Mouse (Mus musculus) G1E (cell line): ENCODE data around the gene Rftn1. TPM values are rescaled to one million over a fixed set of nuclear protein-coding genes. Genes with fewer than 3 reads are reported as not detected.

Source experiments
- ATAC-seq: 2 replicates; pipeline ENCODE4 v1.8.0; 2016; ENCODE audit warnings: mild to moderate bottlenecking; ENCODE audit not compliant: insufficient number of reproducible peaks, poor library complexity, low FRiP score, severe bottlenecking; ENCODE audit errors: extremely low read depth
- DNase-seq: peaks from one replicate; pipeline ENCODE4 v3.0.0; 2012; ENCODE audit warnings: low spot score
- H3K27me3 ChIP-seq: 2 replicates; pipeline ENCODE4 v1.6.1; 2012; ENCODE audit warnings: mild to moderate bottlenecking, low read length, inconsistent platforms; ENCODE audit not compliant: insufficient read depth
- H3K36me3 ChIP-seq: replicated peaks from 2 replicates; pipeline ENCODE3; 2012; ENCODE audit warnings: mild to moderate bottlenecking, inconsistent platforms
- H3K4me1 ChIP-seq: 2 replicates; pipeline ENCODE4 v1.6.1; 2012; ENCODE audit warnings: low read depth, low read length, inconsistent platforms, mixed read lengths; ENCODE audit not compliant: insufficient read depth
- H3K4me3 ChIP-seq: 2 replicates; pipeline ENCODE4 v1.5.1; 2012; ENCODE audit warnings: low read depth, mild to moderate bottlenecking, inconsistent platforms, low read length, moderate library complexity, mixed read lengths
- H3K9me3 ChIP-seq: replicated peaks from 2 replicates; pipeline ENCODE4 v1.6.1; 2012; ENCODE audit warnings: inconsistent platforms
- CTCF ChIP-seq: IDR thresholded peaks from 2 replicates; pipeline ENCODE4 v1.5.1; 2012; ENCODE audit warnings: low read depth, low read length, inconsistent platforms, mixed read lengths
- GATA1 ChIP-seq: IDR thresholded peaks from 2 replicates; pipeline ENCODE4 v1.6.1; 2012; ENCODE audit warnings: borderline replicate concordance, low read length, inconsistent platforms, mixed read lengths
- GATA2 ChIP-seq: IDR thresholded peaks from 2 replicates; pipeline ENCODE4 v1.6.1; 2012; ENCODE audit warnings: low read depth, low read length, inconsistent platforms, borderline replicate concordance
- POLR2AphosphoS5 ChIP-seq: IDR thresholded peaks from 2 replicates; pipeline ENCODE4 v1.6.1; 2012; ENCODE audit warnings: low read depth, low read length, inconsistent platforms; ENCODE audit not compliant: insufficient replicate concordance
- TAL1 ChIP-seq: conservative IDR thresholded peaks from 2 replicates; pipeline ENCODE4 v1.6.1; 2012; ENCODE audit warnings: low read depth, low read length, inconsistent platforms, mixed read lengths
- polyA plus RNA-seq: library from polyadenylated mRNA; stranded (reverse); fragments of >175 nt; gene quantifications from 2 replicates; pipeline ENCODE4 v1.2.3, GENCODE M21; 2012
- total RNA-seq, 2 experiments: library from RNA; stranded (forward) in 1 of 2; stranded (reverse) in 1 of 2; fragments of 200-1000 nt in 1 of 2; fragments of >200 nt in 1 of 2; fragmentation: Nextera tagmentation in 1 of 2; gene quantifications; 2 replicates each; pipeline ENCODE4 v1.2.3; 2014 to 2017

The Rftn1 gene
- total RNA-seq (2014; fragmentation: Nextera tagmentation) (not detected in 2 replicates), total RNA-seq (2017) (not detected in 2 replicates), polyA plus RNA-seq (not detected in 2 replicates)

DNA sequence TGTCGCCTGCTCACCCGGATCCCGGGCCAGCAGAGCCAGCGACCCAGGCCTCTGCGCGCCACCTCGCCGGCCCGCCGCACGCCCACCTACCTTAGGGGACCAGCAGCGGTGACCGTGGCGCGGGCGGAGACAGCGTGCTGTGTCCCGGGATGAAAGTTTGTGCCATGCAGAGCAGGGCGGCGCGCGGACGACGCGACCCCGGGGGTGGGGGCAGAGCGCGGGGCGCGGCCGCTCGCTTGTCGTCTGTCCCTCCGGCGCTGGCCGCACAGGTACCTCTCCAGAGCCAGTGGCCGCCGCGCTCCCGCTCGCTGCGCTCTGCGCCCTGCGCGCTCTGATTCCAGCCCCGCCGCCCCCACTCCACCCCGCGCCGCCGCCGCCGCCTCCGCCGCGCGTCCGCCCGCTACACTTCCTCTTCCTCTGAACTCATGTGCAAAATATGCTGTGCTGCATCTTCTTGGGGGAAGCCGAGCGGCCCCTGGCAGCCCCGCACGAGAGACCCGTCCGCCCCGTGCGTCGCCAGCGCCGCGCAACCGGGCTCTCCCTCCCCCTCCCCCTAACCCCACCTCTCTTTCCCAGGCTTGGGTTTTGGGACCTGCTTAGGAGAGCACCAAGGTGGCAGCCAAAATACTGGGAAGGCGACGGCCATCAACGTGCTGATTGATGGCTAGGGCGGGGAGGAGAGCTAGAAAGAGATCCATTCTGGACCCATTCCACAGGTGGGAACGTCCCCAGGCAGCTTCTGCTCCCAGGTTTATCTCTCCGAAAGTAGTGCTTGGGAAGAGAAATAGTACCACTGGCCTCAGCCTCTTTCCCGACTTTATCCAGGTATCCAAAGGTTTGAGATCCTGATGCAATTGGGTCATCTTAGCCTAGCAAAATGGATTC lies at the start of gene Rftn1:
Rftn1 (minus strand) TSS at position 544 of the 885 bp plus-strand sequence.
- ATAC-seq (no peak), DNase-seq (no peak)
- Histone ChIP-seq H3K4me3 (peak within 1 kb of the TSS; percentile 4; the same call in 1 of the 2 replicates), H3K4me1 (no peaks in the 10 kb centered on the region), H3K27me3 (no peaks in the 10 kb centered on the region), H3K36me3 (no peaks in the 10 kb centered on the region), H3K9me3 (peaks cover 78% of the 10 kb centered on the region)
- TF ChIP-seq GATA2 (no peak), POLR2AphosphoS5 (no peak), CTCF (no peak), TAL1 (no peak), GATA1 (no peak)

DNA sequence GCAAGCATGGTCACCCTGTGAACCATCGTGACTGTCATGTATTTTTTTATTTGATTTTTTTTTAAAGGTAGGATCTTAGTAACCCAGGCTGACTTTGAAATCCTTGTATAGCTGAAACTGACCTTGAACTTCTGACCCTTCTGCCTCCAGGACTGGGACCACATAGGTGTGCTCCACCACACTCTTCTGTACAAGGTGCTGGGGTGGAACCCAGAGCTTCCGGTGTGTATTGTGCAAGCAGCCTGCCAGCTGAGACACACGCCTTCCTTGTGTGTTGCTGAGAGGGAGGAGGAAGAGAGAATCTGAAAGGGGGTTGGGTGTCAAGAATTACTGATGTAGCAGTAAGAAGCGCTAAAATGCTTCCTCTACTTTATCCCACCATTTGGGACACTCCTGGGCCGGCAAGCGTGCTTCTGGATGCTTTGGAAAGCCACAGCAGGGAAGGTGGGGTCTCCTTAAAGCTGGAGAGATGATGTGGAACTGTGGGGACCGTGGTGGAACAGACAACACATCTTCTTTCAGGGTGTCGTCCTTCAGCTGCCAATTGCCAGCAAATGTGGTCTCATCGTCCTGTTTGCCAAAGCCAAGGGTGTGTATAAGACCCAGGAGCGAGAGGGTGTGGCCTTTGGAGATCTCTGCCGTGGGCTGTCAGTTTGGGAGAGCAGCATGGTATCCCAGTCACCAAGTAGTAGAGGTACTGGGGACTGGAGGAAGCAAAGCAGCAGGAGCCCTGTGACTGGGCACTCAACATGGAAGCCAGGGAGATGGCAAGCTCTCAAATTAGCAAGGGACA lies 47.5 kb upstream of the Rftn1 start:
- Histone ChIP-seq H3K36me3 (no peaks in the 10 kb centered on the region), H3K4me1 (no peaks in the 10 kb centered on the region), H3K4me3 (no peak overlapping the region), H3K9me3 (peaks cover 69% of the 10 kb centered on the region), H3K27me3 (no peaks in the 10 kb centered on the region)
- DNase-seq (no peak), ATAC-seq (no peak)
- no peak for TF ChIP-seq GATA1
- no peak for TF ChIP-seq TAL1
- no peak for TF ChIP-seq POLR2AphosphoS5
- no peak for TF ChIP-seq GATA2
- no peak for TF ChIP-seq CTCF

DNA sequence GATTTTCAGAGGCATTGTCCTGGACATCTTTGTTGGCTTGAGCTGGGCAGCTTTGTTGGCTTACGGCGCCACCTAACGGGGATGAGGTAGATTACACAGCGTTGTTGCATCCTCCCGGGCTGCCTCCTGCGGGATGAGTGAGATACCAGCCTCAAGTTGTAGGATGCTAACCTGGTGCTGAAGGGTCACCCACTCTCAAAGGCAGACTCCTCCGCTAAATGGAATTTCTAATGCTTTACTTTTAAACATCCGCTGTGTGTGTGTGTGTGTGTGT lies 46.9 kb upstream of the Rftn1 start:
- DNase-seq: no peak
- TF ChIP-seq TAL1: no peak
- no peaks in the 10 kb centered on the region for H3K36me3 ChIP-seq
- no peaks in the 10 kb centered on the region for H3K4me1 ChIP-seq
- no peak overlapping the region for H3K4me3 ChIP-seq
- no peaks in the 10 kb centered on the region for H3K27me3 ChIP-seq
- no peak for ATAC-seq
- H3K9me3 ChIP-seq: peaks cover 67% of the 10 kb centered on the region

DNA sequence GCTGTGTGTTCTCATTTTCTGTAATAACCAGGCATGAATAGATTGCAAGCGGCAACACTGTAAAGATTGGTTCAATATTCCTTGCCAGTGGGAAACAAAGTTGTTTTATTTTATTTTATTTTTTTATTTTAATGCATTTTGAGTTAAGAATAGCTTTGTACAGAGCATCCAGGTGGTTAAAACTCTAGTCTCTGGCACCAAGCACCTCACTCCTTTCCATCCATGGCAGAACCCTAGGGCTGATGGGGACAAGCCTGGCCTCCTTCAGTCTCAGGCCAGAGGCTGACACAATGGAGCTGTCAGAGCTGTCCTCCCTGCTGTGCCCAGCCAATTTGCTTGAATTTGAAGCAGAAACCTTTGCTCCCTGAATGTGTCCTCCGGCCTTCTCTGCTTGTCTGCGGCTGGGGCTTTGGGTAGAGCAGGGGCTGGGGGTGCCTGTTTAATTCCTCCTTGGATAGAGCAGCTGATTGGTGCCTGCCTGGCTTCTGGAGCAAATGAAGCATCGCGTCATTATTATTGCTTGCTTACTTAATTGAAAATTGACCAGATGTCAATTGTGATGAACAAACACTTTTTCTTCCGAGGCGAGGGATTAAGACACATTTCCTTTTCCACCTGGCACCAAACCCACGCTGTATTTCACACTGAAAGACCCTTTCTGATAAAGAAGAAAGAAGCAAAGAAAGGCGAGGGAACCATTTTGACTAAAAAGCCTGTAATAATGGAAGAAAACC lies 46.4 kb upstream of the Rftn1 start:
- Histone ChIP-seq H3K36me3 (no peaks in the 10 kb centered on the region), H3K27me3 (no peaks in the 10 kb centered on the region), H3K4me1 (no peaks in the 10 kb centered on the region), H3K9me3 (peaks cover 67% of the 10 kb centered on the region), H3K4me3 (no peak overlapping the region)
- no peak for DNase-seq
- TF ChIP-seq GATA1 (no peak), POLR2AphosphoS5 (no peak), TAL1 (no peak), GATA2 (no peak), CTCF (no peak)
- no peak for ATAC-seq

DNA sequence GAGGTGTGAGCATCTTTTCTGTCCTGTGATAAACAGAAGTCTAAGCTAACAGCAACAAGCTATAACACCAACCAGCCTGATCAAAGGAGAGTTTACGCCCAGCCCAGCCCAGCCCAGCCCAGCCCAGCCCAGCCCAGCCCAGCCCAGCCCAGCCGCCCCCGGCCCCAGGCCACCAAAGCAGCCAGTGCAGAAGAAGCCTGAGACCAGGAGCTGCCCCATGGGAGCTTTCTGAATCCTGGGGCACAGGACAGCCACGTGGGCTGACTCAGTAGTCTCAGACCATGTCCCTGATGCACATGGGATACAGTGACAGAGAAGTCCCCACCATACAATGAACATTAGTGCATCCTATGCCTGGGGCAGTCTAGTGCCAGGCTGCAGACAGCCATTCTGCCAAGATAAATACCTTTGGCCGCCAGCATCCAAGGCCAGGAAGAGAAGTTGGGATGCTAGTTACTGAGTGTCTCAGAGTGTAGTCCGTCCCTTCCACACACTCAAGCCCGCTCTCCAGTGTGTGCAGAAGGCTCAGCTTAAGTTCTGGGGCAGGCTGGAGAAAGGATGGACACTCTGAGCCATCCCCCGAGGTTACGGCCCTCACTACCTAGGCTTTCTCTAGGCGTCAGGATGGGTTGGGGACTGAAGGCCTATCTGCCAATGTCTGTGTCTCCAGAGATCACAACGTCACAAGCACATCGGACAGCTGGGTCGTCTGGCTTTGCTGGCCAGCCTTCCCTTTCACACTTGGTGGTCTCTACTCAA lies 45.6 kb upstream of the Rftn1 start:
- Histone ChIP-seq H3K9me3 (peaks cover 69% of the 10 kb centered on the region), H3K4me1 (no peaks in the 10 kb centered on the region), H3K4me3 (no peak overlapping the region), H3K36me3 (no peaks in the 10 kb centered on the region), H3K27me3 (no peaks in the 10 kb centered on the region)
- ATAC-seq (no peak), DNase-seq (no peak)
- no peak for TF ChIP-seq TAL1

DNA sequence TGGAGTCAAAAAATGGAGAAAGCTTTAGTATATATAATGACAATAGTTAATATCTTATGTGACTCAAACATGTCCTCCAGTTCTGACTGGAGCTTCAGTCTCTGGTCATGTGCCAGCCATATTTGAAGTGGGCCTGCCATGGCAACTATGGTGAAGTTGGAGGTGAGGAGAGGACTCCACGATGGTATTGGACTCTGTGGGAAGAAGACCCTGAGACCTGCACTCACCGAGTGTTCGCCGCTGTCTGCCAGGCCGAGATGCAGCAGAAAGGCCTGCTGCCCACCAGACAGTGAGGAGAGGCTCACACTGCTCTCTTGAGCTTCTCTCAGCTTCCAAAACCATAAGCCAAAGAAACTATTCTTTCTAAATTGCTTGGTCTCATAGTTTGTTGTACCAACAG lies 43.5 kb upstream of the Rftn1 start:
- Histone ChIP-seq H3K9me3 (peaks cover 68% of the 10 kb centered on the region), H3K4me1 (no peaks in the 10 kb centered on the region), H3K27me3 (no peaks in the 10 kb centered on the region), H3K36me3 (no peaks in the 10 kb centered on the region), H3K4me3 (no peak overlapping the region)
- TF ChIP-seq TAL1: no peak
- TF ChIP-seq POLR2AphosphoS5: no peak
- TF ChIP-seq CTCF: no peak
- TF ChIP-seq GATA2: no peak
- TF ChIP-seq GATA1: no peak
- no peak for ATAC-seq
- no peak for DNase-seq
